Mouse (Mus musculus): Measurements from ENCODE around the gene Klhl21. TPM values are rescaled to one million over a fixed set of nuclear protein-coding genes. Genes with fewer than 3 reads are reported as not detected.
A peak's percentile ranks its signal among the peaks of the same experiment; 100 is the strongest.

The Klhl21 gene
- polyA plus RNA-seq, 1 experiment from 2014 or later, result 4.6 TPM

- peak; percentile 70 for ATAC-seq (ENCODE audit: low read depth)
- Histone ChIP-seq H3K36me3 (ENCODE audit: control insufficient read depth, insufficient read depth) (peaks cover 8% of the 10 kb centered on the region), H3K9me3 (replicated peaks; ENCODE audit: control insufficient read depth, low read length) (no peaks in the 10 kb centered on the region), H3K4me2 (ENCODE audit: low read depth, low read length) (peak overlapping the region; percentile 100), H3K27me3 (ENCODE audit: control insufficient read depth, insufficient read depth, low read depth, low read length) (peaks cover 22% of the 10 kb centered on the region), H3K4me3 (ENCODE audit: low read depth, low read length) (peak overlapping the region; percentile 87), H3K4me1 (ENCODE audit: control insufficient read depth, low read depth, low read length) (peaks cover 39% of the 10 kb centered on the region), H3K27ac (ENCODE audit: low read length) (peak overlapping the region; percentile 87), H3K9ac (ENCODE audit: low read depth, low read length) (peak overlapping the region; percentile 82)
- WGBS (ENCODE audit: insufficient replicate concordance), result under 1% methylated on average over 10 of the region's 10 CpGs
Observed at GRCm38 (mm10) chr4:152010091-152010706, 1.6 kb downstream of the Klhl21 start.

GRCm38 (mm10) chr4:152010707-152011134 lies 2.1 kb downstream of the Klhl21 start:
- Histone ChIP-seq H3K9me3 (replicated peaks; ENCODE audit: control insufficient read depth, low read length) (no peaks in the 10 kb centered on the region), H3K27ac (ENCODE audit: low read length) (peak overlapping the region; percentile 87)
- ATAC-seq (ENCODE audit: low read depth), result peak; percentile 35

GRCm38 (mm10) chr4:152011171-152011760 lies 2.7 kb downstream of the Klhl21 start:
- Histone ChIP-seq H3K9me3 (replicated peaks; ENCODE audit: control insufficient read depth, low read length) (no peaks in the 10 kb centered on the region), H3K27me3 (ENCODE audit: control insufficient read depth, insufficient read depth, low read depth, low read length) (peaks cover 22% of the 10 kb centered on the region), H3K4me1 (ENCODE audit: control insufficient read depth, low read depth, low read length) (peaks cover 39% of the 10 kb centered on the region), H3K4me2 (ENCODE audit: low read depth, low read length) (peak overlapping the region; percentile 100), H3K36me3 (ENCODE audit: control insufficient read depth, insufficient read depth) (peaks cover 13% of the 10 kb centered on the region), H3K4me3 (ENCODE audit: low read depth, low read length) (peak overlapping the region; percentile 87), H3K9ac (ENCODE audit: low read depth, low read length) (peak overlapping the region; percentile 58), H3K27ac (ENCODE audit: low read length) (peak overlapping the region; percentile 87)
- ATAC-seq (ENCODE audit: low read depth), result peak; percentile 16
- 52% methylated on average over 8 of the region's 8 CpGs for WGBS (ENCODE audit: insufficient replicate concordance)

More at GRCm38 (mm10) chr4:152010707-152011134, 2.1 kb downstream of the Klhl21 start:
- peak overlapping the region; percentile 100 for H3K4me2 ChIP-seq (ENCODE audit: low read depth, low read length)
- H3K27me3 ChIP-seq (ENCODE audit: control insufficient read depth, insufficient read depth, low read depth, low read length), result peaks cover 22% of the 10 kb centered on the region
- H3K9ac ChIP-seq (ENCODE audit: low read depth, low read length), result peak overlapping the region; percentile 58
- peaks cover 13% of the 10 kb centered on the region for H3K36me3 ChIP-seq (ENCODE audit: control insufficient read depth, insufficient read depth)
- WGBS (ENCODE audit: insufficient replicate concordance), result 6% methylated on average over 13 of the region's 13 CpGs
- H3K4me1 ChIP-seq (ENCODE audit: control insufficient read depth, low read depth, low read length), result peaks cover 39% of the 10 kb centered on the region
- H3K4me3 ChIP-seq (ENCODE audit: low read depth, low read length), result peak overlapping the region; percentile 87

- Histone ChIP-seq H3K4me1 (ENCODE audit: control insufficient read depth, low read depth, low read length) (peaks cover 39% of the 10 kb centered on the region), H3K27me3 (ENCODE audit: control insufficient read depth, insufficient read depth, low read depth, low read length) (peaks cover 15% of the 10 kb centered on the region), H3K4me2 (ENCODE audit: low read depth, low read length) (0 out of 2 replicates have a peak overlapping the region, but pooled peaks have one; percentile 100), H3K4me3 (ENCODE audit: low read depth, low read length) (no peak overlapping the region), H3K27ac (ENCODE audit: low read length) (no peak overlapping the region), H3K36me3 (ENCODE audit: control insufficient read depth, insufficient read depth) (peaks cover 13% of the 10 kb centered on the region), H3K9ac (ENCODE audit: low read depth, low read length) (no peak overlapping the region), H3K9me3 (replicated peaks; ENCODE audit: control insufficient read depth, low read length) (no peaks in the 10 kb centered on the region)
- ATAC-seq (ENCODE audit: low read depth), result no peak
- WGBS (ENCODE audit: insufficient replicate concordance), result 92% methylated on average over 16 of the region's 16 CpGs
Observed at GRCm38 (mm10) chr4:152012109-152012508, 3.5 kb downstream of the Klhl21 start.

- peaks cover 13% of the 10 kb centered on the region for H3K36me3 ChIP-seq (ENCODE audit: control insufficient read depth, insufficient read depth)
- no peak for ATAC-seq (ENCODE audit: low read depth)
- no peak overlapping the region for H3K4me3 ChIP-seq (ENCODE audit: low read depth, low read length)
- H3K9ac ChIP-seq (ENCODE audit: low read depth, low read length), result no peak overlapping the region
- peaks cover 31% of the 10 kb centered on the region for H3K4me1 ChIP-seq (ENCODE audit: control insufficient read depth, low read depth, low read length)
- no peak overlapping the region for H3K27ac ChIP-seq (ENCODE audit: low read length)
- WGBS (ENCODE audit: insufficient replicate concordance), result 70% methylated on average over 12 of the region's 12 CpGs
- H3K4me2 ChIP-seq (ENCODE audit: low read depth, low read length), result no peak overlapping the region
- H3K9me3 ChIP-seq (replicated peaks; ENCODE audit: control insufficient read depth, low read length), result no peaks in the 10 kb centered on the region
- H3K27me3 ChIP-seq (ENCODE audit: control insufficient read depth, insufficient read depth, low read depth, low read length), result peaks cover 4% of the 10 kb centered on the region
Observed at GRCm38 (mm10) chr4:152013036-152013813, 4.6 kb downstream of the Klhl21 start.

GRCm38 (mm10) chr4:152019073-152019472 lies 10.5 kb downstream of the Klhl21 start:
- 86% methylated on average over 6 of the region's 6 CpGs for WGBS (ENCODE audit: insufficient replicate concordance)
- no peaks in the 10 kb centered on the region for H3K9me3 ChIP-seq (replicated peaks; ENCODE audit: control insufficient read depth, low read length)
- H3K4me3 ChIP-seq (ENCODE audit: low read depth, low read length), result no peak overlapping the region
- no peak overlapping the region for H3K4me2 ChIP-seq (ENCODE audit: low read depth, low read length)
- no peak for ATAC-seq (ENCODE audit: low read depth)
- H3K9ac ChIP-seq (ENCODE audit: low read depth, low read length), result no peak overlapping the region
- peaks cover 2% of the 10 kb centered on the region for H3K4me1 ChIP-seq (ENCODE audit: control insufficient read depth, low read depth, low read length)
- H3K27me3 ChIP-seq (ENCODE audit: control insufficient read depth, insufficient read depth, low read depth, low read length), result no peaks in the 10 kb centered on the region
- peaks cover 34% of the 10 kb centered on the region for H3K36me3 ChIP-seq (ENCODE audit: control insufficient read depth, insufficient read depth)
- no peak overlapping the region for H3K27ac ChIP-seq (ENCODE audit: low read length)

GRCm38 (mm10) chr4:152020024-152020423 lies 11.4 kb downstream of the Klhl21 start:
- Histone ChIP-seq H3K4me2 (ENCODE audit: low read depth, low read length) (no peak overlapping the region), H3K4me1 (ENCODE audit: control insufficient read depth, low read depth, low read length) (peaks cover 6% of the 10 kb centered on the region), H3K27me3 (ENCODE audit: control insufficient read depth, insufficient read depth, low read depth, low read length) (no peaks in the 10 kb centered on the region), H3K9me3 (replicated peaks; ENCODE audit: control insufficient read depth, low read length) (no peaks in the 10 kb centered on the region), H3K27ac (ENCODE audit: low read length) (no peak overlapping the region), H3K4me3 (ENCODE audit: low read depth, low read length) (no peak overlapping the region), H3K36me3 (ENCODE audit: control insufficient read depth, insufficient read depth) (peaks cover 31% of the 10 kb centered on the region), H3K9ac (ENCODE audit: low read depth, low read length) (no peak overlapping the region)
- WGBS (ENCODE audit: insufficient replicate concordance), result 85% methylated on average over 21 of the region's 21 CpGs
- ATAC-seq (ENCODE audit: low read depth), result no peak

GRCm38 (mm10) chr4:152021568-152022097 lies 13.0 kb downstream of the Klhl21 start:
- Histone ChIP-seq H3K4me2 (ENCODE audit: low read depth, low read length) (no peak overlapping the region), H3K36me3 (ENCODE audit: control insufficient read depth, insufficient read depth) (peaks cover 26% of the 10 kb centered on the region), H3K27ac (ENCODE audit: low read length) (no peak overlapping the region), H3K4me3 (ENCODE audit: low read depth, low read length) (no peak overlapping the region), H3K27me3 (ENCODE audit: control insufficient read depth, insufficient read depth, low read depth, low read length) (no peaks in the 10 kb centered on the region), H3K9ac (ENCODE audit: low read depth, low read length) (no peak overlapping the region), H3K4me1 (ENCODE audit: control insufficient read depth, low read depth, low read length) (peaks cover 16% of the 10 kb centered on the region), H3K9me3 (replicated peaks; ENCODE audit: control insufficient read depth, low read length) (no peaks in the 10 kb centered on the region)
- ATAC-seq (ENCODE audit: low read depth), result no peak
- WGBS (ENCODE audit: insufficient replicate concordance), result 67% methylated on average over 12 of the region's 12 CpGs

Measured in liver, embryonic 16.5 days (tissue).